Mouse (Mus musculus) CD4-positive, CD25-positive, alpha-beta regulatory T cell, adult 2 months (primary cell): ENCODE measurements around the gene St7l.

Experiments used
- DNase-seq: peaks from one replicate; pipeline ENCODE4 v3.0.0-alpha.2; 2012; ENCODE audit warnings: low read depth, low spot score

St7l gene

DNA sequence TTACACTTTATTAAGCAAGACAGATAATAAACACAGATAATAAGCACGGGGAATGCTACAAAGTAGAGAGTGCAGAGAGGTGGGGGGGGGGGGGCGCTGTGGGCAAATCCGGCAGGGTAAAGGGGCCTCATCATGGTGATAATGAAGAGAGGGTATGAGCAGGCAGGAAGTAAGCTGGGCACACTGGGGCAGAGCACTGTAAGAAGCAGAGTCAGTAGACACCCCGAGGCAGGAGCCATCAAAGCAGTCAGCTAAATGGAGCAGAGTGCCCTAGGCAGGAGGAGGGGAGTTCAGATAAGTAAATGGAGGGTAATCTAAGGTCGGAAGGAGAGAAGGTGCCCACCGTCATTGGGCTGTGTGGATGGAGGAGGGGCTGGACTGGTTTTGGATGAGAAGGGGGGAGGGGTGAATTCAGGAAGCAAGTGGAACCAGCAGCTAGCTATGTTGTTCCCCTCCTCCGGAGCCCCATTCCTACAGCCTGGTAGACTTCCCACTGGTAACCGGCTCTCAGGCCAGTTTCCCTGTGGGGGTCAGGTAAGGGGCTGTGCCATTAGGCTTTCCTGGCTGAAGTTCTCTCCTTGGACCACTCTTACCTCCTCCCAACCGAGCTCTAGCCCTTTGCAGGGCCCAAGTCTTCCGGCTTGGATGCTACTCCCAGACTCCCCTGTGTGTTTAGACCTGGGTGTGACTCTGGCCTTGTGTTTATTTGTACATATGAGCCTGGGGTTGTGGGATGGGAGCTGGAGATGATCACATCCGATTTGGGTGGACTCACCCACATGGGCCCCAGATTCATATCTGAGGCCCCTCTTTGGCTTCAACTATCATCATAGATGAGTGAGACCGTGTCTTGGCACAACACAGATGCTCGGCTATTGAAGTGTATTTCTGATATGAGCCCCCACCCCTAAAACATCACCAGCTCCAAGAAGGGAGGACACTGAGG lies 99.8 kb downstream of the St7l start:
- peak; percentile 65 for DNase-seq

DNA sequence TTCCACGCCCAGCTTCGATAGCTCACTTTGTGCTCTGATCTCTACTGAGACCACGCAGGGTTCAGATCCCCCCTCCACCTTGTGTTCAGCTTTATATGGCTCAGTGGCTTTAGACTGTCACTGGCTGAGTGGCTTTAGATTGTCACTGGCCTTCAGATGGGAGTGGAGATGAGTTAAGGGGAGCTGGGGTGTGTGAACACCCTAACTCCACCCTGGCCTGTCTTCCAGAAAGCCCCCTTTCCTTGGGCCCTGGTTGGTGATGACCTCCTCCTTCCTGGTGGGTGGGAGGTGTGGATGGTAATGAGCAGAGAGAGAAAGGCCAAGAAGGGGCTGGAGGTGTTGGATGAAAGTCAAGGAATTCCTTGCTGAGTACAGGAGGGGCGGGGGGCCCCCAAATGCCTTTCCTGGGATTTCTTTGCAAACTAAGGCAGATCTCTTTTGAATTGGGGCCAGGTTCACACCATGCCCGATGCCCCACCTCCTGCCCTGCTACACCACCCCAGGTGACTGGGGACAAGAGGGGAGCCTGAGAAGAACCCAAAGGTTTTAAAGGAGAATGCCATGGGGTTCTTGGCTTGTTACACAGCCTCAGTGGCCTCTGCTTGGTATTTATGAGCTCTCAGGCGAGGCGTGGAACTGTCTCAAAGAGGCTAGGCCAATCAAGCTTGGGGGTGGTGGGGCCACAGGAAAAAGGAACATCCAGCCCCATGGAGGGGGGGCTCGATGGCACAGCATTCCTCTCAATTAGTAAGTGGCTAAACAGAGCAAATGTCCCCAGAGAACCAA lies 101.5 kb downstream of the St7l start:
- no peak for DNase-seq

GRCm38 (mm10) chr3:104965991-104966554 lies 102.3 kb downstream of the St7l start:
- no peak for DNase-seq

DNA sequence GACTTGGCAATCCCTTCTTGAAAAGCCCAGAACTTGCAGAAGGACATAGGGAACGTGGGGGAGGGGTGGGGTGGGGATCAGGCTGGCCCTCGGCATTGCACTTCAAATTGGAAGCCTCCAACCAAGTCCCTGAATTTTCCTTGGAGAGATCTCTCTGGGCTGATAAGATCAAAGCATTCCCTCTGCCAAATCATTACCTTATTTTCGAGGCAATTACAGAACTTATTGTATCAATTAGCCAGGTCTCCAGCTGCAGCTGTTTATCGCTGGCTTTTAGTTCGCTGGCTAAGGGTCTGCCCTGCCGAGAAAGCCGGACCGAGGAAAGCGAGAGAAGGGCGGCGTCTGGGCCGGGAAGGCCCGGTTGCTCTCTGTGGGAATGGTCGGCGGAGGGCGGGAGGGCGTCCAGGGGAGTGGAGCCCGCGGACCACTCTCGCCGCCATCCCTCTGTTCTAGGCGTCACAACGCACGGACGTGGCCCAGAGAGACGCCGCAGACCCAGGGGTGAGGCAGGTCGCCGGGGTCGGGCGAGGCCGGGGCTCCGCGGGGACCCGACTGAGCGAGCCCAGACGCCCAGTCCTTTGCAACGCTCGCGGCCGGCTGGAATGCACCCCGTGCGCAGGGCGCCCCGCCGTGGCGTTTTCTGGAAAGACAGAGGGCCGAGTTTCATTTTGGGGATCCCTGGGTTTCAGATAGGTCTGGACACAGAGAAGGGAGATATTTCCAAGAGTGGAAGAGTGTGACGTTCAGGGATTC lies 103.9 kb downstream of the St7l start:
- peak; percentile 78 for DNase-seq
